Comparison of ENCODE assay signal across 11 mouse cellular contexts in the genomic region with DNA sequence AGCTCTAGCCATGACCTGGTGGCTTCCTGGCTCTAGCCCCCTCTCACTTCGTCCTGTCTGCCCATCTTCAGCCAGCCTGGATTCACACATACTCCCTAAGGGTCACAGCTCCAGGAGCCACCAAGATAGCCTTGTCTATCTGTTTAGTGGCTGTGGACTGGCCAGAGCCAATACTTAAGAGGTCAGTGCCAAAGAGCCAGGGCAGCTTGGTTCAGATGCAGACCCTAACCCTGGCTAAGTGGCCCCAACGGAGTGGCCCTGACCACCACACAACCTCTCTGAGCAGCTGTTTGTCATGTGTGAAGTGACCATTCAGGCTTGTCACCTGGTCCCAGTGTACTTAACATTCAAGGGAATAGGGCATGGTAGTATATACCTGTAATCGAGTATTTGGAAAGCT. TPM values are rescaled to one million over a fixed set of nuclear protein-coding genes. Genes with fewer than 3 reads are reported as not detected.
DNase-seq lines count a peak whose midpoint lies in the region.
"Had no signal": no experiment of that assay in that cellular context is flagged by ENCODE, and none has a peak within 500 bp of the region (broad histone marks: within the 10 kb centered on the region; RNA-seq: fewer than 3 reads in every experiment).

No protein-coding gene starts in this region.

- peak; percentile 1 for DNase-seq in heart, postnatal 36 days
- DNase-seq in heart, postnatal 25 days (ENCODE audit: low spot score) = no peak
- DNase-seq in lung, postnatal 14 days = peak; percentile 0
- DNase-seq in lung, postnatal 4 days = no peak
- peak; percentile 3 for DNase-seq in gastrocnemius, postnatal 25 days
- DNase-seq in urinary bladder, postnatal 10 days (ENCODE audit: low spot score) = peak; percentile 2
- DNase-seq in embryo, embryonic 10.5 days (ENCODE audit: low spot score) = no peak
- DNase-seq: embryo, embryonic 11 days; liver; liver, postnatal 0 days; retina, postnatal 1 day had no signal

- intact Hi-C loops in heart, postnatal 36 days (cut with DNase I) = no loop called here
- intact Hi-C loops in heart, postnatal 25 days (cut with DNase I) = loop anchor here (2.0 kb wide), 1 partner anchor 16 kb away; no protein-coding TSS in a partner anchor

RNA-seq across cellular contexts. Expression of gene Ptgis, which starts 30.1 kb away (rescaled TPM):
- total RNA-seq in heart, postnatal 36 days (2021) = 10 to 100 TPM; 19.5 to 22.2 TPM
- 10 to 100 TPM; 18.8 to 24.6 TPM for total RNA-seq in heart, postnatal 25 days (2021)
- 1 to 10 TPM; 4.2 to 5.5 TPM for total RNA-seq in gastrocnemius, postnatal 25 days (2021)

Comparison
In these comparisons a context has a peak if more than half of its experiments do, and no peak if none do; other contexts are left out.
1. DNase-seq: peak in heart, postnatal 36 days (2 of 2), lung, postnatal 14 days (single experiment), gastrocnemius, postnatal 25 days (single experiment) and urinary bladder, postnatal 10 days (single experiment); none in heart, postnatal 25 days (single experiment), lung, postnatal 4 days (0 of 2) and embryo, embryonic 10.5 days (single experiment).